Mouse (Mus musculus) bone marrow macrophage, adult 2 months (primary cell): ENCODE measurements around the gene Resf1. TPM values are rescaled to one million over a fixed set of nuclear protein-coding genes. Genes with fewer than 3 reads are reported as not detected.

Experiments
- H3K27ac ChIP-seq: 2 replicates; pipeline ENCODE4 v1.5.1; 2012; ENCODE audit warnings: low read depth, low read length; ENCODE audit not compliant: insufficient read depth
- H3K4me1 ChIP-seq: 2 replicates; pipeline ENCODE4 v1.6.1; 2012; ENCODE audit warnings: low read length; ENCODE audit not compliant: control insufficient read depth, insufficient read depth
- H3K4me3 ChIP-seq: 2 replicates; pipeline ENCODE4 v1.5.1; 2012; ENCODE audit warnings: mild to moderate bottlenecking, low read length, moderate library complexity; ENCODE audit not compliant: insufficient read depth
- CTCF ChIP-seq: IDR thresholded peaks from 2 replicates; pipeline ENCODE4 v1.5.1; 2012; ENCODE audit warnings: low read depth, mild to moderate bottlenecking, low read length, moderate library complexity
- POLR2A ChIP-seq: IDR thresholded peaks from 2 replicates; pipeline ENCODE4 v1.6.1; 2012; ENCODE audit warnings: mild to moderate bottlenecking, low read depth, low read length, borderline replicate concordance
- polyA plus RNA-seq: library from polyadenylated mRNA; stranded (reverse); fragments of >200 nt; gene quantifications from 2 replicates; pipeline ENCODE4 v1.2.4, GENCODE M21; 2012; ENCODE audit not compliant: missing spikeins, insufficient read depth, insufficient read length

Gene Resf1
- polyA plus RNA-seq, 1 experiment: 50.0 TPM

DNA sequence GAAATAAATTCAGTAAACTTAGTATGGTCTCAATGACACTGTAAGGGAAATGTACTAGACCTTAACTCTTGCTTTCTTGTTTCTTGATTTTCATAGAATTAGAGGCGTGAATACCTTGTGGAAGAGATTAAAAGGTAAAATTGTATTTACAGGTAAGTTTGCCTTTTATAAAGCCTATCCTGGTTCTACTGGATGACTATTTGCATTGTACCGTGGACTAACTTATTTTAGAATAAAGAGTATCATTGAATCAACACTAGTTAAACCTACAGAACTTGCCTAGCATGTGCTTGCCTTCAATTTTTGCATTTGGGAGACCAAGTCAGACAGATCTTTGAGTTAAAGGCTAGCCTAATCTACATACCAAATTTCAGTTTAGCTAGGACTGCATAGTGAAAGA lies 1.0 kb downstream of the Resf1 start:
- H3K4me3 ChIP-seq: peak overlapping the region; percentile 78; the same call in 1 of the 2 replicates
- TF ChIP-seq POLR2A (no peak), CTCF (no peak)
- peaks cover 17% of the 10 kb centered on the region for H3K4me1 ChIP-seq
- peak overlapping the region; percentile 98 for H3K27ac ChIP-seq

DNA sequence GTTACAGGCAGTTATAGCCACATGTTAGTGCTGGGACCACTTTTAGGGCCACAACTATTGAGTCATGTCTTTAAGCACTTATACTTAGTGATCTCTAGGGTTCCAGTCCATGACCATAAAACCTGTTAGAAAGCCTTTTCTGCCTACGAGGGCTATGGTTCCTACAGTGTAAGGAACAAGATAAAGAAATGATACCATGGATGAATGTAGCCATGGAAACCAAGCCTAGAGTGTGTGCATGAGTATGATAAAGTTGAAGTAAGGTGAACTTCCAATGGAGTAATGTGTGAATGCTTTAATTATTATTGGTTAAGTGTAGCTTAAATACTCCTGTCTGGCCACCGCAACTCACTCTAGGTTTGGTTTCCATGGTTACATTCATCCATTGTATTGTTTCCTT lies 1.8 kb downstream of the Resf1 start:
- Histone ChIP-seq H3K27ac (no peak overlapping the region), H3K4me3 (peak overlapping the region; percentile 3; the same call in 1 of the 2 replicates), H3K4me1 (peaks cover 19% of the 10 kb centered on the region)
- no peak for TF ChIP-seq POLR2A
- no peak for TF ChIP-seq CTCF

DNA sequence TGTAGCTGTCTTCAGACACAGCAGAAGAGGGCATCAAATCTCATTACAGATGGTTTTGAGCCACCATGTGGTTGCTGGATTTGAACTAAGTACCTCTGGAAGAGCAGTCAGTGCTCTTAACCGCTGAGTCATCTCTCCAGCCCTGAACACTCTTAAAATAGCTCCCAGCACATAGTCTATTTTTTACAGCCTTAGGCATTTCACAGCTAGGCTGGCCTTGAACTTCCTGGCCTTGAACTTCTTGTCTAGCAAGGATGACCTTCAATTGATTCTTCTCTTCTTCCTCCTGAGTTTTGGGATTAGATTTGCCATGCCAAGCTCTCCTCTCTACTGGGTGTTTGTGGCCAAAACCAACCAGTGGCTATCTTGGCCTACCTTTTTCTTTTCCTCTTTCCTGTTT lies 2.6 kb downstream of the Resf1 start:
- Histone ChIP-seq H3K4me1 (peaks cover 19% of the 10 kb centered on the region), H3K4me3 (peak overlapping the region; percentile 12; the same call in 1 of the 2 replicates), H3K27ac (peak overlapping the region; percentile 49)
- no peak for TF ChIP-seq POLR2A
- TF ChIP-seq CTCF: no peak

DNA sequence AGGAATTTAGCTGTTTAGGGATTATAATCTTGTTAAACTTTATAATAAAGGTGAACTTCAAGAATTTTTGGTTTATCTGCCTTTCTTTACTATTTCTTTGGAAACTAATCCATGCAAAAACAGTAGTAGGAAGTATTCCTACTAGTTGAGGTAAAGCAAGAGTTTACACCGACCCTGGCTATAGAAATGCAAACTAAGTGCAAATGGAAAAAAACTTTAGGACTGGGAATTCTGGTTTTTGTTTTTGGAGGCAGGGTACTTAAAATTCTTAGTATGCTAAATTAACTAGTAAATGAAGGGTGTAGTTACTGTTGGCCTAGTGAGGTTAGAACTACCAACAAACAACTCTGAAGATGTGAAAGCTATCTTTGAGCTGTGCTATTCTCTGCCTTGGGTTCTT lies 3.0 kb downstream of the Resf1 start:
- H3K27ac ChIP-seq: no peak overlapping the region
- no peak for TF ChIP-seq POLR2A
- H3K4me3 ChIP-seq: no peak overlapping the region
- H3K4me1 ChIP-seq: peaks cover 19% of the 10 kb centered on the region

DNA sequence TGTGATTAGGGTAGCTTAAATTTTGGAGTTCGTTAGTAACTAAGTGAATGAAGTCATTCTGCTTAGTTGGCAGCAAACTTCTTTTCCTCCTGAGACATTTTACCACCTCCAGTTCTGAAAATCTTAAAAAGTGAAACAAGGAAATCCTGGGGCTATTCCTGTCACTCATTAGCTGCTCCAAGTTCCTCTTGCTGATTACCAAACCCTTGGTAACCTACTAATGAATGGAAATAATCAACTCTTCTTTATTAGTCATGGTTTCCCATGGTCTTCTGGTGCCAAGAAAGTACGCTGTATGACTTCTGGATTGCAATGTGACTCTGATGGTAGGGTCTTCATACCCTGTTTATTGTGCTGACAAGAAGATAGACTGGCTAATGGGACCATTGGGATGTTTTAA lies 5.7 kb downstream of the Resf1 start:
- H3K4me1 ChIP-seq: peaks cover 19% of the 10 kb centered on the region
- peak overlapping the region; percentile 58 for H3K27ac ChIP-seq
- H3K4me3 ChIP-seq: no peak overlapping the region
- no peak for TF ChIP-seq POLR2A
- no peak for TF ChIP-seq CTCF

DNA sequence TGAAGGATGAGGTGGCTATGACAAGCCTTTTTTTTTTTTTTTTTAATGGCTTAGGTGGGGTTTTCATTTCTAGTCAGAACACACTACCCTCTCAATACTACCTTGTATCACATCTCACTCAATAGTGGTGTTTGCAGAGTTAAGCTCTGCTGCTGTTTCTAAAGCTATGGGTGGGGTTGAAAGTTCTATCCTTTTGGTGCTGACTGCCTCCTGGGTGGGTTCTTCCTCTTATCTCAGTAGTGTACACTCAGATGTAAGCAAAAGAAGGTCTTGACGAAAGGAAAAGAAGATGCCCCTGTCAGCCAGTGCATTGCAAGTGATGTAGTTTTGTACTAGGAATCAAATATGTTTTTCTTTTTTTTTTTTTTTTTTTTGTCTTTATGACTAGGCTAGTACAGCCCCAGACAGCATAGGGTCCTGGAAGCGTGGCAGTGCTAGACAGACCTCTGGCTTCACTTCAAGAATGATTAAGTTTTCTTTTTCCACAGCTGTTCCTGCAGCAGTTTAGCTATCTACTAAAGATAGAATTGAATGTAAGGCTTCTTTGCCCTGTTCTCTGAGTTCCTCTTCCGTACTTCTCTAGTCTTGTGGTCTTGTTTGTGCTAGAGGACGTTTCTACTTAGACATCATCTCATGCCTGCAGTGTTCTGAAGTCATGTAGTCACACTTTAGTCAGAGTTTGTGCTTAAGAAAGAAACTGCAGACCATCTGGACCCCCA lies 14.5 kb downstream of the Resf1 start:
- H3K4me3 ChIP-seq: no peak overlapping the region
- peaks cover 5% of the 10 kb centered on the region for H3K4me1 ChIP-seq
- TF ChIP-seq CTCF (no peak), POLR2A (no peak)
- peak overlapping the region; percentile 86 for H3K27ac ChIP-seq

DNA sequence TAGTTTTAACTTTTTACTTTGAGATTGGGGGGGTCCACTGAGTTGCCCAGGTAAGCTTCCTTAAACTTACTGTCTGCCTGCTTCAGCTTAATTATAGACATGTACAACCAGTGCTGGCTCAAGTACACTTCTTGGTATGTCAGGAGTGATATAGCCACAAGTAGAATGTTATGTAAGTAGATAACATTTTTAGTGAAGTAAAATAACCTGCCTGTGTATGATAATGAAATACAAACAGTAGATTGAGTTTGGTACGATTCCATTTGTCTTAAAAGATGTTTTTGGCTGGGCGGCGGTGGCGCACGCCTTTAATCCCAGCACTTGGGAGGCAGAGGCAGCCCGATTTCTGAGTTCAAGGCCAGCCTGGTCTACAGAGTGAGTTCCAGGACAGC lies 15.0 kb downstream of the Resf1 start:
- H3K4me3 ChIP-seq: no peak overlapping the region
- peaks cover 5% of the 10 kb centered on the region for H3K4me1 ChIP-seq
- no peak for TF ChIP-seq POLR2A
- no peak for TF ChIP-seq CTCF
- H3K27ac ChIP-seq: peak overlapping the region; percentile 86

DNA sequence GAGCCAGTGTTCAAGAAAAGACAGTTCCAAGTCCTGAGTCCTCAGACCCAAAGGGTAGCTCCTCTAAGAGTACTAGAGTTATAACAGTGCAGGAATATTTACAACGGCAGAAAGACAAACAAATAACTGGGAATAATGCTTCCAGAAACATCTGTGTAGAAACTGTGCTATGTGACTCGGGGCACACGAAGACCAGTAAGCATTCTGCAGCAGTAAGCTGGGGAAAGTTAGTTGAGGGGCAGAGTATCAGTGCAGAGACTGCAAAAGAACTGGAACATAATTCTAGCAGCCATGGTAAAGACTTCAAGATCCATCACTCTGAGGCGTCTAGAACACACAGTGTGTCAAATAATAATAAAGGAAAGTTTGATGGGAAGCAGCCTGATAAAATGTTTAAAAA lies 19.9 kb downstream of the Resf1 start:
- Histone ChIP-seq H3K4me1 (no peaks in the 10 kb centered on the region), H3K27ac (no peak overlapping the region), H3K4me3 (no peak overlapping the region)
- no peak for TF ChIP-seq CTCF
- no peak for TF ChIP-seq POLR2A

DNA sequence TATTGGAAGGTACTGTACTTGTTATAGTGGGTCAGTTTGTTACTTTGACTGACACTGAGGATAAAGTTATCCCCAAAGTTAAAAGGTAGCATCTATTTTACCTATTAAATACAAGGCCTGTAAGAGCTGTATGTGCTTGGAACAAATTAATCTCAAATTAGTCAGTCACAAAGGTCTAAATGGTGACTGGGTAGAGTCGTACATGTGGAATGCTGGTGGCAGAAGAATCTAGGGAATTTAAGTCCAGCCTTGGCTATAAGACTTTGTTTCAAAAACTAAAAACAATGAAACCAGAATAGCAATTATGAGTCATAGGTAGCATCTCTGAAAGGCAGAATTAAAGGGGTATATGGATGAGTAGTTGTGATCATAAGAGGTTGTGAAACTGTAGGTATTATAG lies 21.1 kb downstream of the Resf1 start:
- no peak overlapping the region for H3K27ac ChIP-seq
- no peak for TF ChIP-seq POLR2A
- no peaks in the 10 kb centered on the region for H3K4me1 ChIP-seq
- H3K4me3 ChIP-seq: no peak overlapping the region

DNA sequence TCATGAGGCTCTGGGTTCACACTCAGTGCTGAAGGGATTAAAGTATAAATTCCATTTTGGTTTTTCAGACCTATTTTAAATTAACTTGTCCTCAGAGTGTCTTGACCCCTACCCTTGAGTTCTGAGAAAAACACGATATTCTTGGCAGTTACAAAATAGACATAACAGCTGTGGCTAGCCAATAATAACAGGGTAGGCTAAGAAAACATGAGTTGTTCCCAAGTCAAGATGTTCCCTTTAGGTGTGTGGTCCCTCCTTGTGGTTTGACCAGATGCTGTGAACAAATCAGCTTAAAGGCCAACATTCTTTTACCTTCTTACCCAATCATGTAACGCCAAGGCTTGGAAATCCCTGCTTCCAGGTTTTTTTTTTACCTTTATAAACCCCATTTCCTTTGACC lies 23.8 kb downstream of the Resf1 start:
- Histone ChIP-seq H3K4me3 (no peak overlapping the region), H3K27ac (no peak overlapping the region), H3K4me1 (no peaks in the 10 kb centered on the region)
- no peak for TF ChIP-seq CTCF

DNA sequence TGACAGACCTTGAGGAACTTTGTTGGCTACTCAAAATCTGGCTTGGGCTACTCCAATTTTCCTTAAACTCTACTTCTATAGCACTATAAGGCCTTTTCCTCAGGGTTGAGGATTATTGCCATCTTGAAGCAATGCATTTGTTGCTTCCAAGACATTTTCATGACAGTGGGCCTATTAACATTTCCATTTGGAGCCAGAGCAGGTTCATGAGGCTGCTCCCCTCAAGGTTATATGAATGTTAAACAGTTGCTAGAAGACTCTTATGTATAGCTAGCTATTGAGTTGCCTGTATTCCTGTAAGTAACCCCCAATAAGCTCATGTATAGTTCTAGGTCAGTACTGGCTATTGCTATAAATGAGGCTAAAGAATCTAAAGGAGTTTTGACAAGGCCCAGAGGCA lies 28.8 kb downstream of the Resf1 start:
- H3K4me1 ChIP-seq: peaks cover 4% of the 10 kb centered on the region
- H3K4me3 ChIP-seq: no peak overlapping the region
- no peak for TF ChIP-seq CTCF
- no peak overlapping the region for H3K27ac ChIP-seq
